Mouse (Mus musculus) pancreas, adult 10 weeks (tissue): ENCODE measurements around the gene Gm5773. TPM values are rescaled to one million over a fixed set of nuclear protein-coding genes. Genes with fewer than 3 reads are reported as not detected.

Experiments used
- polyA plus RNA-seq: library from polyadenylated mRNA; stranded (reverse); fragments of 350-450 nt; fragmentation: Illumina TruSeq; extraction: RNeasy Lipid Tissue Mini Kit (QIAGEN cat#74804); gene quantifications from one replicate; pipeline ENCODE4 v1.2.3, GENCODE M21; 2015; ENCODE audit warnings: low read depth, low replicate concordance; ENCODE audit not compliant: insufficient read depth

Gm5773 gene
- polyA plus RNA-seq: not detected

GRCm38 (mm10) chr3:93772700-93773099 lies at the start of gene Gm5773:
Gene Gm5773, plus strand, starts transcription at chr3:93773000.

GRCm38 (mm10) chr3:93796098-93796497 lies 23.3 kb downstream of the Gm5773 start, which contains the start of gene Tdpoz4:
Gene Tdpoz4, plus strand, starts transcription at chr3:93796398.

Other genes starting within 250 kb of the Gm5773 start
- 110 TPM for gene S100a10, start 217.9 kb upstream of the Gm5773 start, polyA plus RNA-seq
- gene Tdpoz2, start 120.3 kb upstream of the Gm5773 start, polyA plus RNA-seq: not detected
- not detected for gene Tdpoz1, start 96.7 kb upstream of the Gm5773 start, polyA plus RNA-seq
- gene Gm37596, start 79.9 kb upstream of the Gm5773 start, polyA plus RNA-seq: not detected
- gene Tdpoz4, start 23.4 kb downstream of the Gm5773 start, polyA plus RNA-seq: not detected
- not detected for gene Tdpoz3, start 53.0 kb downstream of the Gm5773 start, polyA plus RNA-seq
- gene Gm9117, start 170.5 kb downstream of the Gm5773 start, polyA plus RNA-seq: not detected
- not detected for gene Tdpoz5, start 188.3 kb downstream of the Gm5773 start, polyA plus RNA-seq